Mouse (Mus musculus) lung, adult 2 months (tissue): Measurements from ENCODE around the gene Esrrg.

ENCODE experiments used
- CTCF ChIP-seq: fragments of 200-500 bp; IDR thresholded peaks from 2 replicates; pipeline ENCODE4 v1.5.1; 2011; ENCODE audit warnings: mild to moderate bottlenecking, low read length, control low read depth; ENCODE audit not compliant: insufficient read depth
- POLR2A ChIP-seq: fragments of 200-500 bp; IDR thresholded peaks from 2 replicates; pipeline ENCODE4 v1.6.1; 2011; ENCODE audit warnings: low read depth, mild to moderate bottlenecking, control low read depth, low read length, borderline replicate concordance; ENCODE audit errors: extremely low read depth

DNA sequence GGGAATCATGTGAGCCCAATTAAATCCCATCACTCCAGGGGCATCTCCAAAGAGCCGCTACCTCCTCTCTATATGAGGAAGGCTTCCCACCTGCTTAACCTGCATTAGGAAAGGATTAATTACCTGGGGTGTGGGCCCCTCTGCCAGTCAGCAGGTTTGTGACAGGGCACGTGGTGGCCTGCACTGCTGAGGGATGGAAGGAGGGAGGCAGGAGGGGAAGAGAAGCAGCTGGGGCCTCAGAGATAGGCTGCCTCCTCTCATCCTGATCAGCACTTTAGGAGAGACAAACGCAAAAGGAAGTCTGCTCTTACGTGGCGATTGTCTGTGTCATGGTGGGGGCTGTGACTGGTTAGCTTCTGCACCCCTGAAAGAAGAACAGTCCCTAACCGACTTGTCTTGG lies 555.7 kb downstream of the Esrrg start:
- no peak for TF ChIP-seq POLR2A
- TF ChIP-seq CTCF = no peak
